Mouse (Mus musculus) cerebellum, adult 9-11 months (tissue): ENCODE measurements around the gene Pold4.

Experiments
- DNase-seq: peaks from one replicate; pipeline ENCODE4 v3.0.0; 2022

The Pold4 gene

GRCm38 (mm10) chr19:4204889-4205288 is 26.8 kb upstream of the Pold4 start:
- no peak for DNase-seq

GRCm38 (mm10) chr19:4206971-4207370 is 24.7 kb upstream of the Pold4 start:
- peak; percentile 71 for DNase-seq

DNA sequence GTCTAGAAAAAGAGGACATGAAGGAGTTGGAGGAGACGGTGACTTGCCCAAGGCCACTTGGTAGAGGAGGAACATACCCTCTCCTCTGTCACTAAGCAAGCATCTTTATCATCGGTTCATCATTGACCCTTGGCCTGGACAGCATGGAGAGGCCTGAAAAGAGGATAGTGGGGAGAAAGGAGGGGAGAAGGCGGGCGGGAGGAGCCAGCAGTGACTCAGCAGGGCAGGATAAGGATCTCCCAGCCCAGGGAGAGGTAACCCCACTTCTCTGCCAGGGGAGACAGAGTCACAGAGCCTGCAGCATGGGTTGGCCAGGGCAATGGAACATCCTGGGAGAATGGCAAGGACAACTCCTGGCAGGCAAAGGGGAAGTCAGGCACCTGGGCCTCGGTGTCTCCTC is 23.1 kb upstream of the Pold4 start:
- DNase-seq: no peak

GRCm38 (mm10) chr19:4211891-4212588 is 19.7 kb upstream of the Pold4 start:
- DNase-seq: no peak

DNA sequence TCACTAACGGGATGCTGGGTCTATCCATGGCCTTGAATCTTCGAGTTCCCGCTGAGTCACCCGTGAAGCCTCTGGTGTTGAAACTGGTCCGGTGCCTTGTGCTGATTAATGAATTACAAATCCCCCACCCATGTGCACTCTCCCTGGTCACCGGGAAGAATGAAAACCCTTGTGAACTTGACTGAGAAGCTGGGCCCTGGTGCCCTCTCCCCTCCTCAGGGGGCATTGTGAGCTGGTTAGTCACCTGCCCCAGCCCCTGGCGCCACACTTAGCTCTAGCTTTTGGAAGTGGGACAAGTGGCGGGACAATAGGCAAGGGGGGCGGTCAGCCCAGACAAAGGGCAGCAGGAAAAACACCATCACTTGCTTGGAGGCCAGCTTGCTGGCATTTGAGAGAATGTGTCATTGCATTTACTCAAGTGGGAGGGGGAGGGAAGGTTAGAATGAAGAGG is 18.1 kb upstream of the Pold4 start:
- no peak for DNase-seq

- no peak for DNase-seq
Observed at GRCm38 (mm10) chr19:4214071-4214770, 17.5 kb upstream of the Pold4 start, which contains the start of the genes Clcf1 and AC109138.7. Clcf1 (plus strand) TSS chr19:4214238. AC109138.7 (plus strand) TSS chr19:4214357.

- no peak for DNase-seq
Observed at GRCm38 (mm10) chr19:4214771-4215450, 16.8 kb upstream of the Pold4 start.

DNA sequence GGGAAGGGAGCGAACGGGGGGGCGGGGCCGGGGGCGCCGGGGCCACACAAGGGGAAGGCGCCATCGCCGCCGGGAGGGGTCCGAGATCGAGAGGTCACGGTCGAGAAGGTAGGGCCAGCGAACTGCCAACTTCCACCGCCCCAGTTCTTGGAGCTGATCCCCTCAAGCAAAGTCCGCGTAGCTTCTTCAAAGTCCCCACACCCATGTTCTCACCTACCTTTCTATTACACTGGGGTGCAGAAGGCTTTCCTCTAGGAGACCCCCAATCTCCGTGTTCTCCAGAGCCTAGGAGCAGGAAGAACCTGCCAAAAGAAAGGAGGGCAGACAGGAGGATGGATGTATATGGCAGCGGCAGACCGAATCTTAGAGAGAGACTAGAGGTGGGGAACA is 16.3 kb upstream of the Pold4 start:
- no peak for DNase-seq

- DNase-seq: peak; percentile 42
Observed at GRCm38 (mm10) chr19:4216041-4216685, 15.5 kb upstream of the Pold4 start.

DNA sequence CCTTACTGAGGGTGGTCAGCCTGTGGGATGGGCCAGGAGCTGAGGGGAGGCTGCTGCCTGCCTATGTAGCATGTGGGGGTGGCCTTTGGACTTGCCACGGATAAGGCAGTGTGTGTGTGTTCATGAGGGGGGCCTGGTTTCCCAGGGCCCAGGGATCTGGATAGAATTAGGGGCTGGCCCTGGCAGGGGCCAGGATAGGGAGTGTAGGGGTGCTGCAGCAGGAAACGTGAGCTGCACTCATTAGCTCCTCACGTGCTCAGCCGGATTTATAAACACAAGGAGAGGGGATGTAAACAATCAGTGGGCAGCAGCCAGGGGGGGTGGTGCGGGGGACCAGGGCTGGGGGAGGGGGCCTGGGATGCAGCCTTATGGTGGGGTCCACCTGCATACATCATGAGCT is 14.6 kb upstream of the Pold4 start:
- DNase-seq: no peak

DNA sequence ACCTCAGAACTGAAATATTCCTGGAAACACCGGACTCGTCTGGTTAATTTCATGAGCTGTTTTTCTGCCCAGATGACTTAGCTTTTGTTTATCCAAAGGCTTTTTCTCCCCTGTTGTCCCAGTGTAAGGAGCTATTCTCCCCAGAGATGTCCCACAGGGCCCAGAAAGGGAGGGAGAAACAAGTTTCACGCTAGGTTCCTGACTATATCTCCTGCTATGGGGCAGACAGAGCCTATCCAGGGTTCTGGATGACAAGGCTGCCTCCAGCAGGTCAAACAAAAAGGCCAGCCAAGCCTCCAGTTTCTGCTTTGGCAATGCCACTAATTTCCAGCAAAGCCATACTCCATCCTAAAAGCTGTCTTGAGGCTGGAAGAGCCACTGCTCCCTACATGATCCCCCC is 13.8 kb upstream of the Pold4 start:
- DNase-seq: no peak

DNA sequence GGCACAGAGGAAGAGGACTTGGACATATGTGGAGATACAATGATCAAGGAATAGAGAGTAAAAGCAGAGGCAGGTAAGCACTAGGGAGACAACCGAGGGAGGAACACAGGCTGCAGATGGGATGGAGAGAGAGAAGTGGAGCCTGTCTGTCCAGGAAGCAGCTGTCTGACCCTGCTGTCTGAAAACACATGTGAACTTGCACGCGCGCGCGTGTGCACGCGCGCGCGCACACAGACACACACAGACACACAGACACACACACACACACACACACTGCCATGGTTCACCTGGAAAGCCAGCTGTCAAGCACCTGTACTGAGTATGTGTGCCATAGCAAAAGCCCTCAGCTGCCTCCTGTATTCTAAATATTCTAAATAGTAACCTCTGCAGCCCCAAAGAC is 13.4 kb upstream of the Pold4 start:
- no peak for DNase-seq

GRCm38 (mm10) chr19:4218784-4219183 is 12.9 kb upstream of the Pold4 start:
- no peak for DNase-seq

- DNase-seq: no peak
Observed at GRCm38 (mm10) chr19:4219943-4220342, 11.8 kb upstream of the Pold4 start.

DNA sequence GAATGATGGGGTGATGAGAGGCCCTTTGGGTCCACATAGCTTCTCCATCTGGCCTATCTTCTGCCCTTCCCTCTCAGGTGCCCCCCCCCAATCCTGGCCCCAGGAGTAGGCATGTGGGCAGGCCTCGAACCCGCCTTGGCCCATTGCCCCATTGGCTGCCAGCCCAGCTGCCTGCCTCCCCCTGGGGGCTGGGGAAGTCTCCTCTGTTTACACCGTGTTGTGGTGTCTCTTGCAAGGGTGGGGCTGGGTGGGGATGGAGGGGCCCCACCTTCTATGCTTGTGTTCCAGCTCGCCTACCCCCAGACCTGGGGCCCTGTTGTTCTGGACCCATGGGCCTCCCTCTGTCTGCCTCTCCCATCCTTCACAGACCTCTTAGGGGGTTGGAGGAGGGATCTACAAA is 11.3 kb upstream of the Pold4 start:
- no peak for DNase-seq

GRCm38 (mm10) chr19:4220957-4221743 is 10.5 kb upstream of the Pold4 start:
- DNase-seq: no peak

DNA sequence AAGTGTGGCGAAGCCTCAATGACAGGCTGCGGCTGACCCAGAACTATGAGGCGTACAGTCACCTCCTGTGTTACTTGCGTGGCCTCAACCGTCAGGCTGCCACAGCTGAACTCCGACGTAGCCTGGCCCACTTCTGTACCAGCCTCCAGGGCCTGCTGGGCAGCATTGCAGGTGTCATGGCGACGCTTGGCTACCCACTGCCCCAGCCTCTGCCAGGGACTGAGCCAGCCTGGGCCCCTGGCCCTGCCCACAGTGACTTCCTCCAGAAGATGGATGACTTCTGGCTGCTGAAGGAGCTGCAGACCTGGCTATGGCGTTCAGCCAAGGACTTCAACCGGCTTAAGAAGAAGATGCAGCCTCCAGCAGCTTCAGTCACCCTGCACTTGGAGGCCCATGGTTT is 9.5 kb upstream of the Pold4 start:
- no peak for DNase-seq

DNA sequence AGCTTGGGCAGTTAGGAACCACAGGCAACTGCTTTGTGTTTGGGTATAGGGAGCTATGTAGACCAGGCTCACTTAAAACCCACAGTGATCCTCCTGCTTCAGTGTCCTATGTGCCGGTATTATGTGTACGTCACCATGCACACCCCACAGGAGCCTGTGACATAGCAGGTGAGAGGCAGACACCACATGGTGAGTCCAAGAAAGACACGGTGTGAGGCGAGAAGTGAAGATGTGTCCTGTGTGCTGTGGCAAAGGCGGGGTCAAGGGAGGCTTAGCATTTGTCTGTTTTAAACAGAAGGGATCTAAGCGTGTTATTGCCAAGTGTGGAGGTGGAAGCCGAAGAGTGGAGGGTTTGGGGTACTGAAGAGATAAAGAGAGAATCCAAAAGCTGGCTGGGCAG is 4.9 kb upstream of the Pold4 start:
- DNase-seq: no peak

- no peak for DNase-seq
Observed at GRCm38 (mm10) chr19:4227446-4227845, 4.3 kb upstream of the Pold4 start.

DNA sequence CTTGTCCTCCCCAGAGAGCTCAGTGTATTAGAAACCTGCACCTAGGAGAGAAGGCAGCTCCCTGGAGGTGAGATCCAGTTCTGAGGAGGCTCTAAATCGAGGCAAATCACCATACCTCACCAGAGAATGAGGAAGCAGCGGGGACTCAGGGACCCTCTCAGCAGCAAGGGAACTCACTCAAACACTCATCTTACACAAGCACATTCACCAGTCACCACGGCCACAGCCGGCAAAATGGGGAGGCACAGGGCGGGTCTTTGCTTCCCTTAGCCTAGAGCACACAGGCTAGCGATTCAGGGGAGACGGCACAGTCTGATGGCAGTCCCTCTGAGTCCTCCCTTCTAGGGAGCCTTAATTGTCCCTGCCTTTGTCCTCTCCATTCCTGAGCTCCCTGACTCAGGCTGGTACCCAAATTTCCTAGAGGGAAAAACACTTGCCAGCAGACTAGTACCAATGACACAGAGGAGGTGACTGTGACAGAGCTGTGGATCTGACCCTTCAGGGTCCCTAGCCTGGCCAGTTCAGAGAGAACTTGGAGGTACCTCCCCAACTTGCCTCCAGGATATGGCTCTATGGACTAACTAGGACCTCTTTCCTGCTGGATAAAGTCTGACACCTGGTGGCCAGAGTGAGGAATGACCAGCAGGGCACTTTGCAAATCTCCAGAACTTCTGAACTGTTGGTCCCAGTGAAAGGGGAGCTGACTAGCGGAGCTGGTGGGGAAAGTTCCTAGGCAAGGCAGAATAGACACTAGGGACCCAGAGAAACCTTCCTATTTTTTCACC is 3.6 kb upstream of the Pold4 start:
- peak; percentile 76 for DNase-seq

- no peak for DNase-seq
Observed at GRCm38 (mm10) chr19:4228891-4229290, 2.8 kb upstream of the Pold4 start.
